ENCODE assay signal across 7 mouse cellular contexts in genomic region chr1:34891559-34892289, GRCm38 (mm10). TPM values are rescaled to one million over a fixed set of nuclear protein-coding genes. Genes with fewer than 3 reads are reported as not detected.
DNase-seq lines count a peak whose midpoint lies in the region; ATAC-seq and TF ChIP-seq lines count a peak whose summit lies in the region.

No protein-coding gene starts in this region.

- TF ChIP-seq POLR2A in ES-Bruce4 (IDR thresholded peaks at IDR 0.05; ENCODE audit: insufficient read depth, low read length), result no peak

- peak; percentile 61 for DNase-seq in 3T3-L1 (ENCODE audit: low read depth, low spot score)
- DNase-seq in cerebellum, postnatal 36 days, result peak; percentile 56 to 58
- DNase-seq in layer of hippocampus, adult 9-10 months (ENCODE audit: low spot score), result peak; percentile 38
- DNase-seq in splenic B cell, adult 2 months (ENCODE audit: low read depth, low spot score), result peak; percentile 28

- H3K27ac ChIP-seq in ES-Bruce4 (ENCODE audit: insufficient read depth, low read length), result no peak overlapping the region
- no peak overlapping the region for H3K27ac ChIP-seq in heart, embryonic 15.5 days

- H3K9ac ChIP-seq in ES-Bruce4 (ENCODE audit: low read depth, poor library complexity, severe bottlenecking), result no peak overlapping the region
- H3K9ac ChIP-seq in heart, embryonic 15.5 days, result peak overlapping the region; percentile 4; the same call in 1 of the 2 replicates

- H3K9me3 ChIP-seq in ES-Bruce4 (replicated peaks; ENCODE audit: control insufficient read depth, insufficient read depth, low read length, poor library complexity, severe bottlenecking), result no peaks in the 10 kb centered on the region
- no peaks in the 10 kb centered on the region for H3K9me3 ChIP-seq in heart, embryonic 15.5 days (replicated peaks)

- no peaks in the 10 kb centered on the region for H3K4me1 ChIP-seq in ES-Bruce4 (ENCODE audit: control insufficient read depth, insufficient read depth, low read length)
- no peaks in the 10 kb centered on the region for H3K4me1 ChIP-seq in heart, embryonic 15.5 days (replicated peaks)

- TF ChIP-seq CTCF in ES-Bruce4 (IDR thresholded peaks at IDR 0.05; ENCODE audit: low read depth, low read length), result peak; percentile 68

- no peak overlapping the region for H3K4me3 ChIP-seq in ES-Bruce4 (ENCODE audit: low read depth, low read length)
- H3K4me3 ChIP-seq in heart, embryonic 15.5 days, result no peak overlapping the region

- WGBS in heart, embryonic 15.5 days, result 40% methylated on average over 14 of the region's 14 CpGs

- no peak for TF ChIP-seq EP300 in ES-Bruce4 (IDR thresholded peaks at IDR 0.05; ENCODE audit: insufficient read depth, low read depth, low read length)

- H3K4me2 ChIP-seq in heart, embryonic 15.5 days, result 0 out of 2 replicates have a peak overlapping the region, but pooled peaks have one; percentile 8

- H3K36me3 ChIP-seq in ES-Bruce4 (ENCODE audit: control insufficient read depth, insufficient read depth, low read length, poor library complexity, severe bottlenecking), result no peaks in the 10 kb centered on the region
- no peaks in the 10 kb centered on the region for H3K36me3 ChIP-seq in heart, embryonic 15.5 days
- H3K36me3 ChIP-seq in splenic B cell, adult 2 months (ENCODE audit: control insufficient read depth, insufficient read depth, low read length, poor library complexity, severe bottlenecking), result no peaks in the 10 kb centered on the region

- ATAC-seq in heart, embryonic 15.5 days (replicated peaks; ENCODE audit: insufficient number of reproducible peaks, insufficient read depth, low FRiP score, low read depth), result no peak
- ATAC-seq in megakaryocyte-erythroid progenitor cell, adult 5-6 weeks (replicated peaks; ENCODE audit: low FRiP score, low TSS enrichment, poor library complexity, severe bottlenecking), result peak; percentile 71; the same call in 1 of the 2 replicates

- no peaks in the 10 kb centered on the region for H3K27me3 ChIP-seq in ES-Bruce4 (ENCODE audit: control insufficient read depth, insufficient read depth, low read length, poor library complexity, severe bottlenecking)
- peaks cover 11% of the 10 kb centered on the region; the same call in 1 of the 2 replicates for H3K27me3 ChIP-seq in heart, embryonic 15.5 days
- H3K27me3 ChIP-seq in splenic B cell, adult 2 months (ENCODE audit: control insufficient read depth, insufficient read depth, low read length, poor library complexity, severe bottlenecking), result no peaks in the 10 kb centered on the region

RNA-seq across cellular contexts. Expression of gene Plekhb2, which starts 41.9 kb away (rescaled TPM):
- 23.0 and 33.3 TPM in 2 replicates for polyA plus RNA-seq in ES-Bruce4 (2011; ENCODE audit: insufficient read depth, insufficient read length, low read depth, missing spikeins)
- 60.0 and 60.8 TPM in 2 replicates for polyA plus RNA-seq in heart, embryonic 15.5 days (2015; fragmentation: Nextera tagmentation; extraction: Ambion mirVana)
- 20.7 and 25.3 TPM in 2 replicates for total RNA-seq in megakaryocyte-erythroid progenitor cell, adult 5-6 weeks (2014; fragmentation: Nextera tagmentation)
- 8.9 and 13.9 TPM in 2 replicates for total RNA-seq in megakaryocyte-erythroid progenitor cell, adult 5-6 weeks (2017)

RNA-seq across cellular contexts. Expression of gene Fam168b, which starts 48.9 kb away (rescaled TPM):
- polyA plus RNA-seq in ES-Bruce4 (2011; ENCODE audit: insufficient read depth, insufficient read length, low read depth, missing spikeins), result 65.3 and 71.4 TPM in 2 replicates
- polyA plus RNA-seq in heart, embryonic 15.5 days (2015; fragmentation: Nextera tagmentation; extraction: Ambion mirVana), result 32.9 and 50.4 TPM in 2 replicates
- 49.0 and 63.7 TPM in 2 replicates for total RNA-seq in megakaryocyte-erythroid progenitor cell, adult 5-6 weeks (2014; fragmentation: Nextera tagmentation)
- total RNA-seq in megakaryocyte-erythroid progenitor cell, adult 5-6 weeks (2017), result 48.1 and 62.1 TPM in 2 replicates
